Mouse (Mus musculus) testis, adult 2 months (tissue): ENCODE results near the gene Mcm9.

Source experiments
- CTCF ChIP-seq: fragments of 200-500 bp; IDR thresholded peaks from 2 replicates; pipeline ENCODE4 v1.5.1; 2012; ENCODE audit warnings: low read depth, mild to moderate bottlenecking, inconsistent platforms, low read length, moderate library complexity; ENCODE audit not compliant: control insufficient read depth, insufficient read depth, insufficient replicate concordance
- POLR2A ChIP-seq: fragments of 200-500 bp; IDR thresholded peaks from 2 replicates; pipeline ENCODE4 v1.6.1; 2012; ENCODE audit warnings: low read depth, mild to moderate bottlenecking, inconsistent platforms, low read length, moderate library complexity; ENCODE audit not compliant: control insufficient read depth

GRCm38 (mm10) chr10:53509158-53509773 is 121.0 kb downstream of the Mcm9 start:
- no peak for TF ChIP-seq POLR2A
- TF ChIP-seq CTCF, result no peak
